Mouse (Mus musculus) erythroblast, embryonic 14.5 days (primary cell): ENCODE results near the gene Car9. TPM values are rescaled to one million over a fixed set of nuclear protein-coding genes. Genes with fewer than 3 reads are reported as not detected.
A peak's percentile ranks its signal among the peaks of the same experiment; 100 is the strongest.

Experiments
- H3K27me3 ChIP-seq: 2 replicates; pipeline ENCODE4 v1.6.1; 2012; ENCODE audit warnings: inconsistent platforms; ENCODE audit not compliant: control insufficient read depth
- H3K36me3 ChIP-seq: 2 replicates; pipeline ENCODE4 v1.6.1; 2012; ENCODE audit warnings: mild to moderate bottlenecking, inconsistent platforms; ENCODE audit not compliant: control insufficient read depth
- H3K4me1 ChIP-seq: 2 replicates; pipeline ENCODE4 v1.6.1; 2012; ENCODE audit warnings: inconsistent platforms; ENCODE audit not compliant: control insufficient read depth
- H3K4me3 ChIP-seq: replicated peaks from 2 replicates; pipeline ENCODE3; 2012; ENCODE audit warnings: moderate library complexity, mild to moderate bottlenecking, inconsistent platforms
- H3K9me3 ChIP-seq: 2 replicates; pipeline ENCODE4 v1.6.1; 2012; ENCODE audit warnings: low read length, inconsistent platforms, mixed read lengths; ENCODE audit not compliant: control insufficient read depth
- GATA1 ChIP-seq: IDR thresholded peaks from 2 replicates; pipeline ENCODE4 v1.6.1; 2012; ENCODE audit warnings: low read length, inconsistent platforms, mixed read lengths
- TAL1 ChIP-seq: IDR thresholded peaks from 3 replicates; pipeline ENCODE4 v1.6.1; 2012; ENCODE audit warnings: low read length, inconsistent platforms, mixed read lengths
- polyA plus RNA-seq: library from polyadenylated mRNA; stranded (reverse); fragments of >175 nt; gene quantifications from 2 replicates; pipeline ENCODE4 v1.2.3, GENCODE M21; 2012

Car9 gene
- polyA plus RNA-seq, 1 experiment, result not detected

GRCm38 (mm10) chr4:43503506-43503905, 3.3 kb upstream of the Car9 start:
- H3K36me3 ChIP-seq, result peaks cover 5% of the 10 kb centered on the region

GRCm38 (mm10) chr4:43504269-43504668, 2.5 kb upstream of the Car9 start:
- TF ChIP-seq GATA1, result no peak
- TF ChIP-seq TAL1, result no peak
- Histone ChIP-seq H3K9me3 (no peaks in the 10 kb centered on the region), H3K4me3 (no peak overlapping the region), H3K36me3 (no peaks in the 10 kb centered on the region), H3K4me1 (peaks cover 31% of the 10 kb centered on the region), H3K27me3 (peaks cover 23% of the 10 kb centered on the region)

More at GRCm38 (mm10) chr4:43503506-43503905, 3.3 kb upstream of the Car9 start:
- no peak for TF ChIP-seq TAL1
- no peak for TF ChIP-seq GATA1
- Histone ChIP-seq H3K4me1 (peaks cover 31% of the 10 kb centered on the region), H3K27me3 (peaks cover 17% of the 10 kb centered on the region), H3K4me3 (no peak overlapping the region), H3K9me3 (no peaks in the 10 kb centered on the region)

DNA sequence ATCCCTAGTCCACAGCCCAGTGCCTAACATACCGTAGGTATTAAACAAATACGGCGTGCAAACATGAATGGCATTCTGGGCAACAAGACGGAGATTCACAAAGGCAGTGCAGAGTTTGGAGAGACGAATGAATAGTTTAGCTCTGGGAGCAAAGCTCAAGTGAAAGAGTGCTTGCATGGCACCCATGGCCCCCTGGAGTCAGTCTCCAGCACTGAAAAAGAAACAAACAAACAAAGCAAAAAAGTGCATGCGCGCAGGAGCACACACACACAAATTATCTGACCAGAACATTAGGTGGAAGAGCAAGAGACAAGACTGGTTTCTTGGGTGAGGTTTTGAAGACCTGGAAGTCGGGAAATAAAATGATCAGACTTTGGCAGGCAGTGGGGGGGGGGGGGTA, 692 bp upstream of the Car9 start:
- H3K4me3 ChIP-seq, result no peak overlapping the region
- TF ChIP-seq TAL1 (no peak), GATA1 (no peak)
- H3K4me1 ChIP-seq, result peaks cover 26% of the 10 kb centered on the region
- peaks cover 26% of the 10 kb centered on the region for H3K27me3 ChIP-seq
- no peaks in the 10 kb centered on the region for H3K9me3 ChIP-seq
- no peaks in the 10 kb centered on the region for H3K36me3 ChIP-seq

DNA sequence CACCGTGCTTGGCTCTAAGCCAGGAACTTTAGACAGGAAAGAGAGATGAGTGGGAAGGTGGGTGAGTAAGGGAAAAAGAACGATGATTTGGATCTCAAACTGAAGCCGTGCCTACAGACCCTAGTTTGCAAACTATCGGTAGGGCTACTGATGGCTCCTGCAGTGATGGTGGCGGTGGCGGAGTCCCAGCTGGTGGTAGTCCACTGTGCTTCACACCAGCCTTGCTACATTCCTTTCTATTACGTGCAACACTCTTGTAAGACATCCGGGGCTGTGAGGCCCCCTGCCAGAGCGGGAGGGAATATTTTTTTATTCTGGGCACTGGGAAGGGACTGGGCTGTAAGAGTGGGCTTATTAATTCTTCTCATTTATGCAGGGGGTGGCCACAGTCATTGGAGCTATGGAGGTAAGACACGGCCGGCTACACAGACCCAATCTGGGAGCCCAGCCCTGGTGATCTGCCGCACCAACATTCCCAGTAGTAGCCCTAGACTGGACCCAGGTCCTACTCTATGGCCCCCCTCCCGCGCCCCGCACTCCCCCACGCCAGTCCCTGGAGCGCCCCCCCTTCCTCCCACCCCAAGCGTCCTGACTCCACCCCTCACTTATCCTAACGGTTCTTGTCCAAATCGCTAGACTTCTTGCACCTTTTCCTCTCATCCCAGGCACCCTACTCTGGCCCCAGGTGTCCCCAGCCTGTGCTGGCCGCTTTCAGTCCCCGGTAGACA, 1.3 kb downstream of the Car9 start:
- H3K4me3 ChIP-seq, result peak overlapping the region; percentile 61
- H3K27me3 ChIP-seq, result peaks cover 28% of the 10 kb centered on the region
- H3K4me1 ChIP-seq, result peaks cover 26% of the 10 kb centered on the region
- no peaks in the 10 kb centered on the region for H3K36me3 ChIP-seq
- TF ChIP-seq GATA1 (no peak), TAL1 (no peak)
- H3K9me3 ChIP-seq, result no peaks in the 10 kb centered on the region

DNA sequence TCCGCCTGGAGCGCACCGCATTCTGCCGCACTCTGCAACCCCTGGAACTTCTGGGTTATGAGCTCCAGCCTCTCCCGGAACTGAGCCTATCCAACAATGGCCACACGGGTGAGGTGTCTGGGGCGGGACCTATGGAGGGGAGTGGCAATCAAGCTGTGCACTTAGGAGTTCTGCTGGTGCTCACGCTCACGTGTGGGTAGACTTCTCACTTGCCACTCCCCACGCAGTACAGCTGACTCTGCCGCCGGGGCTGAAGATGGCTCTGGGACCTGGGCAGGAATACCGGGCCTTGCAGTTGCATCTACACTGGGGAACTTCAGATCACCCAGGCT, 1.9 kb downstream of the Car9 start:
- Histone ChIP-seq H3K4me3 (peak overlapping the region; percentile 61), H3K36me3 (no peaks in the 10 kb centered on the region), H3K27me3 (peaks cover 28% of the 10 kb centered on the region), H3K4me1 (peaks cover 26% of the 10 kb centered on the region), H3K9me3 (no peaks in the 10 kb centered on the region)
- TF ChIP-seq GATA1, result no peak
- TF ChIP-seq TAL1, result no peak

DNA sequence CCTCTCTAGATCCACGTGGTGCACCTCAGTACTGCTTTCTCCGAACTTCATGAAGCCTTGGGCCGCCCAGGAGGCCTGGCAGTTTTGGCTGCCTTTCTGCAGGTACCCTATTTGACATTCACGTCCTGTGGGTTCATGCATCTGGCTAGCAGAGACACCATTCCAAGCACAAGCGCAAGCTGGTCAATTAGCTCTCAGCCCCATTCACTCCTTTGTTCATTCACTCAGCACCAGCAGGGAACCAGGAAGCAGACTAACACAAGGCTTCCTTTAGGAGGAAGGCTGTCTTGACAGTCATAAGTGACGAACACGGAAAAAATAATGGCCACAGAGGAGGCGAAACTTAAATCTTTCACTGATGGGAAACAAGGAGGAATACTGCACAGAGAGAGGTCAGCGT, 2.3 kb downstream of the Car9 start:
- H3K4me1 ChIP-seq, result peaks cover 24% of the 10 kb centered on the region
- H3K9me3 ChIP-seq, result no peaks in the 10 kb centered on the region
- no peaks in the 10 kb centered on the region for H3K36me3 ChIP-seq
- H3K27me3 ChIP-seq, result peaks cover 28% of the 10 kb centered on the region
- no peak overlapping the region for H3K4me3 ChIP-seq
- no peak for TF ChIP-seq TAL1
- TF ChIP-seq GATA1, result no peak

GRCm38 (mm10) chr4:43511675-43512454, 5.1 kb downstream of the Car9 start:
- Histone ChIP-seq H3K4me1 (peaks cover 20% of the 10 kb centered on the region), H3K9me3 (no peaks in the 10 kb centered on the region), H3K27me3 (peaks cover 24% of the 10 kb centered on the region), H3K4me3 (no peak overlapping the region), H3K36me3 (no peaks in the 10 kb centered on the region)
- TF ChIP-seq GATA1, result no peak
- no peak for TF ChIP-seq TAL1

DNA sequence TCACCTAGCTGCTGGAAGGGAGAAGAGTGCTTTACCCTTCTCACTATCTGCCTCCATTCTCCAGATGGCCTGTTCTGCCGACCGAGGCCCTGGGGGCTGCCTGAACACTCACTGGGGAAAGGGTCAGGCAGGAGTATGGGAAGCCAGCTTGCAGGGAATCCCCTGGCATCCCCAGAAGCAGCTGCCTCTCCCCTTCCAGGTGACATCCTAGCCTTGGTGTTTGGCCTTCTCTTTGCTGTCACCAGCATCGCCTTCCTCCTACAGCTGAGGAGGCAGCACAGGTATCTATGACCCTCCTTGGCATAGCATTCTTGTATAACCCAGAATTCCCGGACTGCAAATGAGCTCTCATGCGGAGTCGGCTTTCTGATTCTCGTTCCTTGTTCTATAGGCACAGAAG, 5.9 kb downstream of the Car9 start:
- no peak for TF ChIP-seq TAL1
- Histone ChIP-seq H3K4me1 (peaks cover 19% of the 10 kb centered on the region), H3K27me3 (peaks cover 18% of the 10 kb centered on the region), H3K4me3 (no peak overlapping the region), H3K9me3 (no peaks in the 10 kb centered on the region), H3K36me3 (no peaks in the 10 kb centered on the region)

GRCm38 (mm10) chr4:43513300-43513699, 6.5 kb downstream of the Car9 start:
- H3K27me3 ChIP-seq, result peaks cover 18% of the 10 kb centered on the region
- H3K9me3 ChIP-seq, result no peaks in the 10 kb centered on the region
- H3K4me1 ChIP-seq, result peaks cover 13% of the 10 kb centered on the region
- H3K36me3 ChIP-seq, result no peaks in the 10 kb centered on the region
- H3K4me3 ChIP-seq, result no peak overlapping the region
- TF ChIP-seq GATA1, result no peak
- no peak for TF ChIP-seq TAL1
